Mouse (Mus musculus): ENCODE measurements around the gene Nos3. TPM values are rescaled to one million over a fixed set of nuclear protein-coding genes. Genes with fewer than 3 reads are reported as not detected.
A peak's percentile ranks its signal among the peaks of the same experiment; 100 is the strongest.

Nos3 gene
- polyA plus RNA-seq, 1 experiment from 2014 or later: 5.9 TPM

- H3K36me3 ChIP-seq (ENCODE audit: poor library complexity, severe bottlenecking): no peaks in the 10 kb centered on the region
These were observed 16.5 kb upstream of the Nos3 start for GRCm38 (mm10) chr5:24348128-24348527.

GRCm38 (mm10) chr5:24348546-24348945, 16.1 kb upstream of the Nos3 start:
- Histone ChIP-seq H3K9ac (peak overlapping the region; percentile 67), H3K9me3 (replicated peaks) (no peaks in the 10 kb centered on the region), H3K4me2 (peak overlapping the region; percentile 99), H3K36me3 (ENCODE audit: poor library complexity, severe bottlenecking) (no peaks in the 10 kb centered on the region), H3K27me3 (peaks cover 17% of the 10 kb centered on the region), H3K4me1 (peaks cover 72% of the 10 kb centered on the region), H3K4me3 (peak overlapping the region; percentile 54), H3K27ac (peak overlapping the region; percentile 36)
- WGBS: under 1% methylated on average over 29 of the region's 30 CpGs
- ATAC-seq: no peak

More at GRCm38 (mm10) chr5:24348128-24348527, 16.5 kb upstream of the Nos3 start:
- Histone ChIP-seq H3K9ac (peak overlapping the region; percentile 67), H3K4me3 (peak overlapping the region; percentile 54), H3K9me3 (replicated peaks) (no peaks in the 10 kb centered on the region), H3K27me3 (peaks cover 17% of the 10 kb centered on the region), H3K27ac (peak overlapping the region; percentile 36), H3K4me2 (peak overlapping the region; percentile 99), H3K4me1 (peaks cover 76% of the 10 kb centered on the region)
- peak; percentile 39 for ATAC-seq
- WGBS: 0% methylated on average over 36 of the region's 41 CpGs

GRCm38 (mm10) chr5:24350073-24350472, 14.5 kb upstream of the Nos3 start:
- Histone ChIP-seq H3K27ac (no peak overlapping the region), H3K27me3 (peaks cover 23% of the 10 kb centered on the region), H3K4me2 (peak overlapping the region; percentile 94), H3K4me1 (peaks cover 57% of the 10 kb centered on the region), H3K9me3 (replicated peaks) (no peaks in the 10 kb centered on the region), H3K9ac (peak overlapping the region; percentile 87), H3K4me3 (peak overlapping the region; percentile 72), H3K36me3 (ENCODE audit: poor library complexity, severe bottlenecking) (no peaks in the 10 kb centered on the region)
- 56% methylated on average over 3 of the region's 3 CpGs for WGBS
- no peak for ATAC-seq

- Histone ChIP-seq H3K36me3 (ENCODE audit: poor library complexity, severe bottlenecking) (no peaks in the 10 kb centered on the region), H3K27me3 (peaks cover 23% of the 10 kb centered on the region), H3K9ac (peak overlapping the region; percentile 87), H3K4me2 (peak overlapping the region; percentile 94), H3K27ac (peak overlapping the region; percentile 72; the same call in 1 of the 2 replicates), H3K9me3 (replicated peaks) (no peaks in the 10 kb centered on the region), H3K4me3 (peak overlapping the region; percentile 72), H3K4me1 (peaks cover 53% of the 10 kb centered on the region)
- ATAC-seq: no peak
- 32% methylated on average over 15 of the region's 15 CpGs for WGBS
These were observed 13.9 kb upstream of the Nos3 start for GRCm38 (mm10) chr5:24350531-24351250.

- H3K4me1 ChIP-seq: peaks cover 53% of the 10 kb centered on the region
- ATAC-seq: no peak
- peak within 1 kb of the TSS; percentile 94 for H3K4me2 ChIP-seq
- H3K9me3 ChIP-seq (replicated peaks): no peaks in the 10 kb centered on the region
- H3K27me3 ChIP-seq: peaks cover 23% of the 10 kb centered on the region
- peak within 1 kb of the TSS; percentile 87 for H3K9ac ChIP-seq
- no peaks in the 10 kb centered on the region for H3K36me3 ChIP-seq (ENCODE audit: poor library complexity, severe bottlenecking)
- WGBS: 1% methylated on average over 27 of the region's 53 CpGs
- H3K4me3 ChIP-seq: peak within 1 kb of the TSS; percentile 72
- peak within 1 kb of the TSS; percentile 89 for H3K27ac ChIP-seq
These were observed 13.3 kb upstream of the Nos3 start, which contains the start of gene Kcnh2 for GRCm38 (mm10) chr5:24351278-24351677. Gene Kcnh2, minus strand, starts transcription at chr5:24351604.

GRCm38 (mm10) chr5:24351701-24352171, 12.9 kb upstream of the Nos3 start:
- peak; percentile 88 for ATAC-seq
- Histone ChIP-seq H3K9ac (peak overlapping the region; percentile 87), H3K4me3 (peak overlapping the region; percentile 72), H3K27me3 (peaks cover 23% of the 10 kb centered on the region), H3K36me3 (ENCODE audit: poor library complexity, severe bottlenecking) (no peaks in the 10 kb centered on the region), H3K9me3 (replicated peaks) (no peaks in the 10 kb centered on the region), H3K27ac (peak overlapping the region; percentile 89), H3K4me2 (peak overlapping the region; percentile 94), H3K4me1 (peaks cover 53% of the 10 kb centered on the region)
- WGBS: 1% methylated on average over 26 of the region's 41 CpGs

- ATAC-seq: peak; percentile 52
- no peaks in the 10 kb centered on the region for H3K36me3 ChIP-seq (ENCODE audit: poor library complexity, severe bottlenecking)
- WGBS: under 1% methylated on average over 24 of the region's 24 CpGs
- peak overlapping the region; percentile 89 for H3K27ac ChIP-seq
- peaks cover 53% of the 10 kb centered on the region for H3K4me1 ChIP-seq
- H3K4me2 ChIP-seq: peak overlapping the region; percentile 94
- H3K4me3 ChIP-seq: peak overlapping the region; percentile 72
- no peaks in the 10 kb centered on the region for H3K9me3 ChIP-seq (replicated peaks)
- peak overlapping the region; percentile 87 for H3K9ac ChIP-seq
- peaks cover 23% of the 10 kb centered on the region for H3K27me3 ChIP-seq
These were observed 12.3 kb upstream of the Nos3 start for GRCm38 (mm10) chr5:24352251-24352859.

- Histone ChIP-seq H3K4me2 (peak overlapping the region; percentile 94), H3K9me3 (replicated peaks) (no peaks in the 10 kb centered on the region), H3K9ac (no peak overlapping the region), H3K4me3 (no peak overlapping the region), H3K36me3 (ENCODE audit: poor library complexity, severe bottlenecking) (no peaks in the 10 kb centered on the region), H3K4me1 (peaks cover 44% of the 10 kb centered on the region), H3K27me3 (peaks cover 23% of the 10 kb centered on the region), H3K27ac (no peak overlapping the region; the same call in 1 of the 2 replicates)
- no peak for ATAC-seq
- 29% methylated on average over 4 of the region's 4 CpGs for WGBS
These were observed 11.3 kb upstream of the Nos3 start for GRCm38 (mm10) chr5:24353327-24353726.

- no peak overlapping the region for H3K27ac ChIP-seq
- H3K9me3 ChIP-seq (replicated peaks): no peaks in the 10 kb centered on the region
- no peak for ATAC-seq
- peaks cover 22% of the 10 kb centered on the region for H3K4me1 ChIP-seq
- 51% methylated on average over 4 of the region's 4 CpGs for WGBS
- H3K4me3 ChIP-seq: no peak overlapping the region
- H3K4me2 ChIP-seq: no peak overlapping the region
- H3K36me3 ChIP-seq (ENCODE audit: poor library complexity, severe bottlenecking): no peaks in the 10 kb centered on the region
- no peak overlapping the region for H3K9ac ChIP-seq
- H3K27me3 ChIP-seq: peaks cover 10% of the 10 kb centered on the region
These were observed 7.8 kb upstream of the Nos3 start for GRCm38 (mm10) chr5:24356764-24357163.

- Histone ChIP-seq H3K9ac (no peak overlapping the region), H3K4me3 (no peak overlapping the region), H3K27me3 (peaks cover 10% of the 10 kb centered on the region), H3K36me3 (ENCODE audit: poor library complexity, severe bottlenecking) (no peaks in the 10 kb centered on the region), H3K27ac (no peak overlapping the region), H3K4me1 (peaks cover 15% of the 10 kb centered on the region), H3K9me3 (replicated peaks) (no peaks in the 10 kb centered on the region), H3K4me2 (no peak overlapping the region)
- ATAC-seq: no peak
- 13% methylated on average over 7 of the region's 7 CpGs for WGBS
These were observed 7.1 kb upstream of the Nos3 start for GRCm38 (mm10) chr5:24357461-24357860.

- WGBS: 2% methylated on average over 7 of the region's 7 CpGs
- ATAC-seq: peak; percentile 75
- Histone ChIP-seq H3K27me3 (0 out of 2 replicates have a peak, but pooled peaks cover 3% of the 10 kb centered on the region), H3K4me3 (no peak overlapping the region), H3K9me3 (replicated peaks) (no peaks in the 10 kb centered on the region), H3K9ac (no peak overlapping the region), H3K36me3 (ENCODE audit: poor library complexity, severe bottlenecking) (no peaks in the 10 kb centered on the region), H3K27ac (no peak overlapping the region), H3K4me2 (no peak overlapping the region), H3K4me1 (0 out of 2 replicates have a peak, but pooled peaks cover 7% of the 10 kb centered on the region)
These were observed 3.7 kb upstream of the Nos3 start for GRCm38 (mm10) chr5:24360792-24361454.

GRCm38 (mm10) chr5:24363467-24363866, 1.1 kb upstream of the Nos3 start:
- no peaks in the 10 kb centered on the region for H3K9me3 ChIP-seq (replicated peaks)
- ATAC-seq: no peak
- 71% methylated on average over 2 of the region's 2 CpGs for WGBS

More at GRCm38 (mm10) chr5:24363467-24363866, 1.1 kb upstream of the Nos3 start:
- Histone ChIP-seq H3K4me2 (no peak overlapping the region), H3K4me3 (no peak overlapping the region), H3K9ac (no peak overlapping the region), H3K27ac (no peak overlapping the region), H3K36me3 (ENCODE audit: poor library complexity, severe bottlenecking) (no peaks in the 10 kb centered on the region), H3K27me3 (0 out of 2 replicates have a peak, but pooled peaks cover 3% of the 10 kb centered on the region), H3K4me1 (0 out of 2 replicates have a peak, but pooled peaks cover 7% of the 10 kb centered on the region)
